Mouse (Mus musculus): ENCODE data around the gene Fam83g.
A peak's percentile ranks its signal among the peaks of the same experiment; 100 is the strongest.

Gene Fam83g

GRCm38 (mm10) chr11:61674839-61675159 lies 9.1 kb upstream of the Fam83g start:
- DNase-seq: peak; percentile 37

GRCm38 (mm10) chr11:61675332-61675731 lies 8.6 kb upstream of the Fam83g start:
- no peak for DNase-seq

GRCm38 (mm10) chr11:61676216-61676854 lies 7.6 kb upstream of the Fam83g start:
- DNase-seq: no peak

- no peak for DNase-seq
These were observed 6.2 kb upstream of the Fam83g start for GRCm38 (mm10) chr11:61677709-61678108.

- DNase-seq: no peak
These were observed 4.6 kb upstream of the Fam83g start for GRCm38 (mm10) chr11:61679091-61679866.

GRCm38 (mm10) chr11:61685119-61685725 lies 1.3 kb downstream of the Fam83g start:
- DNase-seq: no peak

- DNase-seq: no peak
These were observed 2.2 kb downstream of the Fam83g start for GRCm38 (mm10) chr11:61686141-61686540.

GRCm38 (mm10) chr11:61686906-61687453 lies 3.1 kb downstream of the Fam83g start:
- DNase-seq: no peak

GRCm38 (mm10) chr11:61687595-61687994 lies 3.7 kb downstream of the Fam83g start:
- no peak for DNase-seq

GRCm38 (mm10) chr11:61692996-61693395 lies 9.1 kb downstream of the Fam83g start:
- DNase-seq: no peak

- DNase-seq: no peak
These were observed 15.0 kb downstream of the Fam83g start for GRCm38 (mm10) chr11:61698852-61699251.

GRCm38 (mm10) chr11:61699460-61699859 lies 15.6 kb downstream of the Fam83g start:
- no peak for DNase-seq

- DNase-seq: no peak
These were observed 16.0 kb downstream of the Fam83g start for GRCm38 (mm10) chr11:61699933-61700332.

- no peak for DNase-seq
These were observed 17.8 kb downstream of the Fam83g start for GRCm38 (mm10) chr11:61701696-61702095.

GRCm38 (mm10) chr11:61702494-61702893 lies 18.6 kb downstream of the Fam83g start:
- no peak for DNase-seq

GRCm38 (mm10) chr11:61705581-61705980 lies 21.7 kb downstream of the Fam83g start:
- DNase-seq: no peak

- no peak for DNase-seq
These were observed 22.3 kb downstream of the Fam83g start for GRCm38 (mm10) chr11:61706232-61706631.

- no peak for DNase-seq
These were observed 25.0 kb downstream of the Fam83g start for GRCm38 (mm10) chr11:61708928-61709327.

- DNase-seq: no peak
These were observed 29.4 kb downstream of the Fam83g start for GRCm38 (mm10) chr11:61713157-61713855.

GRCm38 (mm10) chr11:61714346-61715117 lies 30.6 kb downstream of the Fam83g start:
- peak; percentile 60 for DNase-seq

GRCm38 (mm10) chr11:61715130-61715529 lies 31.2 kb downstream of the Fam83g start:
- DNase-seq: peak; percentile 22

- DNase-seq: no peak
These were observed 34.1 kb downstream of the Fam83g start for GRCm38 (mm10) chr11:61717990-61718389.

Data from right cerebral cortex, postnatal 4 days (tissue).